Mouse (Mus musculus): ENCODE results near the gene Wdr62. TPM values are rescaled to one million over a fixed set of nuclear protein-coding genes. Genes with fewer than 3 reads are reported as not detected.

Gene Wdr62
- polyA plus RNA-seq, 1 experiment: 12.8 TPM

DNA sequence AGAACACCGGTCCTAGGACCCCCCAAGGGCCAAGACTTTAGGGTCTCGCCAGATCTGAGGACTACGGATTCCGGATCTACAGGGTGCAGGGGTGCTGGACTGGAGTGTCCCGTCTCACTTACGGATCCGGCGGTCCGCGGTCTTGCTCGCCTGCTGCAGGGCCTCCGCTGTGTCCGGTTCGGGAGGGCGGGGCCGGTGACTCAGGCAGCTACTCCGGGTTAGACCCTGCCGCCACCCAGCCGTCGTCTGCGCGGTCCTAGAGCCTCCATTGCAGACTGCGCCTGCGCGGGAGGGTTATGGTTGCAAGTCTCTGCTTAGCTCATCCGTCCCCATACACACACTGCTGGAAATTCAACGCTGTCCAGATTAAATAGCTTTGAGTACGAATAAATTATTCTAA is 85.3 kb downstream of the Wdr62 start:
- Histone ChIP-seq H3K36me3 (ENCODE audit: control insufficient read depth, insufficient read depth) (peaks cover 21% of the 10 kb centered on the region), H3K79me3 (ENCODE audit: low read depth) (peaks cover 20% of the 10 kb centered on the region), H3ac (ENCODE audit: control insufficient read depth, insufficient read length, low read depth) (peak overlapping the region; percentile 82), H3K79me2 (ENCODE audit: control insufficient read depth, insufficient read depth) (peaks cover 32% of the 10 kb centered on the region), H3K27me3 (ENCODE audit: control insufficient read depth, insufficient read depth, insufficient read length) (no peaks in the 10 kb centered on the region), H3K4me3 (ENCODE audit: insufficient read depth, poor library complexity, severe bottlenecking) (peak overlapping the region; percentile 79)
- TF ChIP-seq CTCF (IDR thresholded peaks at IDR 0.05; ENCODE audit: control insufficient read depth, insufficient read depth, insufficient read length) (no peak), USF1 (IDR thresholded peaks at IDR 0.05; ENCODE audit: low read depth) (no peak), FOSL1 (IDR thresholded peaks at IDR 0.05; ENCODE audit: insufficient read depth, low read length, poor library complexity, severe bottlenecking) (no peak), MAX (IDR thresholded peaks at IDR 0.05) (no peak), MYOD1 (IDR thresholded peaks at IDR 0.05; ENCODE audit: control insufficient read depth, insufficient read length, low read depth) (no peak)

DNA sequence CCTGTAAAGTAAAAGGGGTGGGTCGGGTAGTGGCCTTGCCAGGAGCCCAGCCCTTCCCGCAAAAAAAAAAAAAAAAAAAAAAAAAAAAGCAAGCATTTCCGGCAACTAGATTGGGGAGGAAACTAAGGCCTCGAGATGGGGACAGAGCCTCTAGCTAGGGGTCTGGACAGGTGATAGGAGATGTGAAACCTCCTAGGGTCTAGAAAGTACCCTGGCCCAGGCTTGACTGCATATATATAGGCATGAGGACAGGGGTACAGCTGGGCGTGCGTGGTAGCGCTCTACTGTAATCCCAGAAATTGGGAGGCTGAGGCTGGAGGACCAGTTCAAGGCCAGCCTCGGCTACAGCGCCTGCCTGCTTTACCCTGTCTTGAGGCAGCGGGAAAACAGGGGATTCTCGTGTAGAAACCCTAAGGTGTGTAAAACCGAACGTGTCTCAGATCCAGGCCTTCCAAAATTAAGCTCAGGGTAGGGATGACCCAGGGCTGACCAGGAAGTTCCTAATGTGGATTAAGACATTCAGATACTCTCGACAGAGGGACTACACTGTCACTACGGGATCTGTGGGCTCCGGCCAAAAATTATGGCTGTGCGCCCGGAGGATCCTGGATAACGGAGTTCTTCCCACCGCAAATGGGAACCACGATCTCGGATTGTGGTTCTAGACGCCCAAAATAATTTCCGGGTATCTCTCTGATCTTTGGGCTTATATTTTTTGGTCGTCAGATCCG is 86.0 kb downstream of the Wdr62 start:
- Histone ChIP-seq H3ac (ENCODE audit: control insufficient read depth, insufficient read length, low read depth) (peak overlapping the region; percentile 82), H3K4me3 (ENCODE audit: insufficient read depth, poor library complexity, severe bottlenecking) (peak overlapping the region; percentile 79), H3K36me3 (ENCODE audit: control insufficient read depth, insufficient read depth) (peaks cover 24% of the 10 kb centered on the region), H3K79me3 (ENCODE audit: low read depth) (peaks cover 20% of the 10 kb centered on the region), H3K79me2 (ENCODE audit: control insufficient read depth, insufficient read depth) (peaks cover 32% of the 10 kb centered on the region), H3K27me3 (ENCODE audit: control insufficient read depth, insufficient read depth, insufficient read length) (no peaks in the 10 kb centered on the region)
- no peak for TF ChIP-seq CTCF (IDR thresholded peaks at IDR 0.05; ENCODE audit: control insufficient read depth, insufficient read depth, insufficient read length)
- TF ChIP-seq MAX (IDR thresholded peaks at IDR 0.05): no peak
- TF ChIP-seq FOSL1 (IDR thresholded peaks at IDR 0.05; ENCODE audit: insufficient read depth, low read length, poor library complexity, severe bottlenecking): no peak
- TF ChIP-seq CEBPB (IDR thresholded peaks at IDR 0.05; ENCODE audit: low read depth): no peak
- no peak for TF ChIP-seq MYOG (IDR thresholded peaks at IDR 0.05; ENCODE audit: control insufficient read depth, extremely low read depth, insufficient read length)
- no peak for TF ChIP-seq USF1 (IDR thresholded peaks at IDR 0.05; ENCODE audit: low read depth)
- TF ChIP-seq MYOD1 (IDR thresholded peaks at IDR 0.05; ENCODE audit: control insufficient read depth, insufficient read length, low read depth): no peak

- peaks cover 32% of the 10 kb centered on the region for H3K79me2 ChIP-seq (ENCODE audit: control insufficient read depth, insufficient read depth)
- H3K4me3 ChIP-seq (ENCODE audit: insufficient read depth, poor library complexity, severe bottlenecking): peak overlapping the region; percentile 79
- H3K27me3 ChIP-seq (ENCODE audit: control insufficient read depth, insufficient read depth, insufficient read length): no peaks in the 10 kb centered on the region
- H3ac ChIP-seq (ENCODE audit: control insufficient read depth, insufficient read length, low read depth): peak overlapping the region; percentile 20
- H3K79me3 ChIP-seq (ENCODE audit: low read depth): peaks cover 20% of the 10 kb centered on the region
- TF ChIP-seq MYOD1 (IDR thresholded peaks at IDR 0.05; ENCODE audit: control insufficient read depth, insufficient read length, low read depth): no peak
- TF ChIP-seq USF1 (IDR thresholded peaks at IDR 0.05; ENCODE audit: low read depth): no peak
- TF ChIP-seq CEBPB (IDR thresholded peaks at IDR 0.05; ENCODE audit: low read depth): no peak
- no peak for TF ChIP-seq FOSL1 (IDR thresholded peaks at IDR 0.05; ENCODE audit: insufficient read depth, low read length, poor library complexity, severe bottlenecking)
- H3K36me3 ChIP-seq (ENCODE audit: control insufficient read depth, insufficient read depth): peaks cover 30% of the 10 kb centered on the region
Measured at GRCm38 (mm10) chr7:30193581-30194100, 86.6 kb downstream of the Wdr62 start.

GRCm38 (mm10) chr7:30193013-30193412 is 87.2 kb downstream of the Wdr62 start:
- Histone ChIP-seq H3ac (ENCODE audit: control insufficient read depth, insufficient read length, low read depth) (no peak overlapping the region), H3K4me3 (ENCODE audit: insufficient read depth, poor library complexity, severe bottlenecking) (peak overlapping the region; percentile 79), H3K36me3 (ENCODE audit: control insufficient read depth, insufficient read depth) (peaks cover 35% of the 10 kb centered on the region), H3K79me3 (ENCODE audit: low read depth) (peaks cover 20% of the 10 kb centered on the region), H3K79me2 (ENCODE audit: control insufficient read depth, insufficient read depth) (peaks cover 32% of the 10 kb centered on the region), H3K27me3 (ENCODE audit: control insufficient read depth, insufficient read depth, insufficient read length) (no peaks in the 10 kb centered on the region)
- no peak for TF ChIP-seq MAX (IDR thresholded peaks at IDR 0.05)
- TF ChIP-seq MYOD1 (IDR thresholded peaks at IDR 0.05; ENCODE audit: control insufficient read depth, insufficient read length, low read depth): no peak
- no peak for TF ChIP-seq FOSL1 (IDR thresholded peaks at IDR 0.05; ENCODE audit: insufficient read depth, low read length, poor library complexity, severe bottlenecking)
- no peak for TF ChIP-seq USF1 (IDR thresholded peaks at IDR 0.05; ENCODE audit: low read depth)
- TF ChIP-seq CTCF (IDR thresholded peaks at IDR 0.05; ENCODE audit: control insufficient read depth, insufficient read depth, insufficient read length): no peak
- TF ChIP-seq MYOG (IDR thresholded peaks at IDR 0.05; ENCODE audit: control insufficient read depth, extremely low read depth, insufficient read length): no peak
- TF ChIP-seq CEBPB (IDR thresholded peaks at IDR 0.05; ENCODE audit: low read depth): no peak

DNA sequence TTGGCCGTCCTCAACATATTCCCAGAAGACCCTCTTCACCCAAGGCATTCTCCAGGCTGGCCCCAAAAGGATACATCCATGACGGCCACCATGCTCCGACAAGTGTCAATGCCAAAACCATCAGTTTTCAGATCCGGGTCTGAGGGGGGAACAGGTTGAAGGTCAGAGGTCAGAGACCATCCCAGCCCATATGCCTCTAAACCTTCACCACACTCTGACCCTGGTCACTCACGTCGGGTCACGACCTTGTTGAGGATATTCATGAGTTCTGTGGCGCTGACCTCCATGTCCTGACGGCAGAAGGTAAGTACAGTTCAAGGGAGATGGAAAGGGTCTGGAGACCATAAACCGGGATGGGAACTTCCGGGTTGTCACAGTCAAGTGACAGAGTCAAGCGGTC is 88.1 kb downstream of the Wdr62 start:
- H3K79me3 ChIP-seq (ENCODE audit: low read depth): peaks cover 20% of the 10 kb centered on the region
- peaks cover 32% of the 10 kb centered on the region for H3K79me2 ChIP-seq (ENCODE audit: control insufficient read depth, insufficient read depth)
- H3K27me3 ChIP-seq (ENCODE audit: control insufficient read depth, insufficient read depth, insufficient read length): no peaks in the 10 kb centered on the region
- TF ChIP-seq MYOD1 (IDR thresholded peaks at IDR 0.05; ENCODE audit: control insufficient read depth, insufficient read length, low read depth): no peak
- no peak for TF ChIP-seq USF1 (IDR thresholded peaks at IDR 0.05; ENCODE audit: low read depth)
- TF ChIP-seq MAX (IDR thresholded peaks at IDR 0.05): no peak
- peaks cover 43% of the 10 kb centered on the region for H3K36me3 ChIP-seq (ENCODE audit: control insufficient read depth, insufficient read depth)
- no peak overlapping the region for H3K4me3 ChIP-seq (ENCODE audit: insufficient read depth, poor library complexity, severe bottlenecking)
- no peak overlapping the region for H3ac ChIP-seq (ENCODE audit: control insufficient read depth, insufficient read length, low read depth)

Other genes starting within 250 kb of the Wdr62 start
- gene Zfp14, start 229.0 kb downstream of the Wdr62 start, polyA plus RNA-seq (2012; fragmentation: generic; extraction: Trizol): 0.40 TPM
- gene Zfp82, start 207.5 kb downstream of the Wdr62 start, polyA plus RNA-seq (2012; fragmentation: generic; extraction: Trizol): 2.0 TPM
- 0.05 TPM for gene Gm26920, start 190.0 kb downstream of the Wdr62 start, polyA plus RNA-seq (2012; fragmentation: generic; extraction: Trizol)
- 3.1 TPM for gene Zfp566, start 189.9 kb downstream of the Wdr62 start, polyA plus RNA-seq (2012; fragmentation: generic; extraction: Trizol)
- 8.6 TPM for gene Zfp260, start 185.6 kb downstream of the Wdr62 start, polyA plus RNA-seq (2012; fragmentation: generic; extraction: Trizol)
- 3.8 TPM for gene Zfp382, start 158.5 kb downstream of the Wdr62 start, polyA plus RNA-seq (2012; fragmentation: generic; extraction: Trizol)
- 15.8 TPM for gene Zfp146, start 110.7 kb downstream of the Wdr62 start, polyA plus RNA-seq (2012; fragmentation: generic; extraction: Trizol)
- 7.9 TPM for gene Cox7a1, start 96.3 kb downstream of the Wdr62 start, polyA plus RNA-seq (2012; fragmentation: generic; extraction: Trizol)
- 588 TPM for gene Capns1, start 81.6 kb downstream of the Wdr62 start, polyA plus RNA-seq (2012; fragmentation: generic; extraction: Trizol)
- gene Polr2i, start 48.5 kb downstream of the Wdr62 start, polyA plus RNA-seq (2012; fragmentation: generic; extraction: Trizol): 175 TPM
- gene Tbcb, start 48.1 kb downstream of the Wdr62 start, polyA plus RNA-seq (2012; fragmentation: generic; extraction: Trizol): 180 TPM
- gene Ovol3, start 44.7 kb downstream of the Wdr62 start, polyA plus RNA-seq (2012; fragmentation: generic; extraction: Trizol): not detected
- gene Thap8, start 325 bp downstream of the Wdr62 start, polyA plus RNA-seq (2012; fragmentation: generic; extraction: Trizol): 0.07 TPM
- 40.6 TPM for gene Clip3, start 11.3 kb upstream of the Wdr62 start, polyA plus RNA-seq (2012; fragmentation: generic; extraction: Trizol)
- gene Alkbh6, start 28.3 kb upstream of the Wdr62 start, polyA plus RNA-seq (2012; fragmentation: generic; extraction: Trizol): 28.7 TPM
- gene Syne4, start 34.4 kb upstream of the Wdr62 start, polyA plus RNA-seq (2012; fragmentation: generic; extraction: Trizol): 0.20 TPM
- gene E130208F15Rik, start 41.3 kb upstream of the Wdr62 start, polyA plus RNA-seq (2012; fragmentation: generic; extraction: Trizol): 0.81 TPM
- gene Sdhaf1, start 43.5 kb upstream of the Wdr62 start, polyA plus RNA-seq (2012; fragmentation: generic; extraction: Trizol): 9.9 TPM
- 0.20 TPM for gene Lrfn3, start 82.4 kb upstream of the Wdr62 start, polyA plus RNA-seq (2012; fragmentation: generic; extraction: Trizol)
- not detected for gene Tyrobp, start 133.3 kb upstream of the Wdr62 start, polyA plus RNA-seq (2012; fragmentation: generic; extraction: Trizol)
- gene Hcst, start 139.4 kb upstream of the Wdr62 start, polyA plus RNA-seq (2012; fragmentation: generic; extraction: Trizol): not detected
- 0.04 TPM for gene Nfkbid, start 141.3 kb upstream of the Wdr62 start, polyA plus RNA-seq (2012; fragmentation: generic; extraction: Trizol)
- gene Aplp1, start 165.1 kb upstream of the Wdr62 start, polyA plus RNA-seq (2012; fragmentation: generic; extraction: Trizol): 0.29 TPM
- gene Kirrel2, start 177.3 kb upstream of the Wdr62 start, polyA plus RNA-seq (2012; fragmentation: generic; extraction: Trizol): not detected
- gene Nphs1, start 177.9 kb upstream of the Wdr62 start, polyA plus RNA-seq (2012; fragmentation: generic; extraction: Trizol): 0.60 TPM
- gene Prodh2, start 213.2 kb upstream of the Wdr62 start, polyA plus RNA-seq (2012; fragmentation: generic; extraction: Trizol): 0.02 TPM

Data from C2C12 (cell line).